Mouse (Mus musculus): ENCODE data around the gene Tspan5. TPM values are rescaled to one million over a fixed set of nuclear protein-coding genes. Genes with fewer than 3 reads are reported as not detected.

The Tspan5 gene
- polyA plus RNA-seq, 1 experiment from 2014 or later, result 2.6 TPM

GRCm38 (mm10) chr3:138860257-138860760 is 118.3 kb downstream of the Tspan5 start:
- Histone ChIP-seq H3K27ac (ENCODE audit: low read length) (no peak overlapping the region), H3K27me3 (ENCODE audit: control insufficient read depth, insufficient read depth, low read depth, low read length) (no peaks in the 10 kb centered on the region), H3K4me3 (ENCODE audit: low read depth, low read length) (no peak overlapping the region), H3K36me3 (ENCODE audit: control insufficient read depth, insufficient read depth) (no peaks in the 10 kb centered on the region), H3K9ac (ENCODE audit: low read depth, low read length) (no peak overlapping the region), H3K4me2 (ENCODE audit: low read depth, low read length) (no peak overlapping the region), H3K4me1 (ENCODE audit: control insufficient read depth, low read depth, low read length) (no peaks in the 10 kb centered on the region), H3K9me3 (replicated peaks; ENCODE audit: control insufficient read depth, low read length) (no peaks in the 10 kb centered on the region)
- 63% methylated on average over 11 of the region's 11 CpGs for WGBS (ENCODE audit: insufficient replicate concordance)
- ATAC-seq (ENCODE audit: low read depth), result no peak

- H3K36me3 ChIP-seq (ENCODE audit: control insufficient read depth, insufficient read depth), result no peaks in the 10 kb centered on the region
- H3K4me2 ChIP-seq (ENCODE audit: low read depth, low read length), result no peak overlapping the region
- H3K4me1 ChIP-seq (ENCODE audit: control insufficient read depth, low read depth, low read length), result no peaks in the 10 kb centered on the region
- no peak overlapping the region for H3K4me3 ChIP-seq (ENCODE audit: low read depth, low read length)
- no peak for ATAC-seq (ENCODE audit: low read depth)
- H3K9me3 ChIP-seq (replicated peaks; ENCODE audit: control insufficient read depth, low read length), result no peaks in the 10 kb centered on the region
- 63% methylated on average over 9 of the region's 9 CpGs for WGBS (ENCODE audit: insufficient replicate concordance)
- no peaks in the 10 kb centered on the region for H3K27me3 ChIP-seq (ENCODE audit: control insufficient read depth, insufficient read depth, low read depth, low read length)
- H3K27ac ChIP-seq (ENCODE audit: low read length), result no peak overlapping the region
- H3K9ac ChIP-seq (ENCODE audit: low read depth, low read length), result no peak overlapping the region
Observed at GRCm38 (mm10) chr3:138861032-138861431, 119.0 kb downstream of the Tspan5 start.

- 58% methylated on average over 3 of the region's 3 CpGs for WGBS (ENCODE audit: insufficient replicate concordance)
- no peak for ATAC-seq (ENCODE audit: low read depth)
- H3K4me3 ChIP-seq (ENCODE audit: low read depth, low read length), result no peak overlapping the region
Observed at GRCm38 (mm10) chr3:138861589-138861988, 119.6 kb downstream of the Tspan5 start.

GRCm38 (mm10) chr3:138864166-138864648 is 122.2 kb downstream of the Tspan5 start:
- Histone ChIP-seq H3K4me1 (ENCODE audit: control insufficient read depth, low read depth, low read length) (no peaks in the 10 kb centered on the region), H3K4me2 (ENCODE audit: low read depth, low read length) (no peak overlapping the region), H3K9me3 (replicated peaks; ENCODE audit: control insufficient read depth, low read length) (no peaks in the 10 kb centered on the region), H3K27ac (ENCODE audit: low read length) (no peak overlapping the region), H3K9ac (ENCODE audit: low read depth, low read length) (no peak overlapping the region), H3K27me3 (ENCODE audit: control insufficient read depth, insufficient read depth, low read depth, low read length) (no peaks in the 10 kb centered on the region), H3K36me3 (ENCODE audit: control insufficient read depth, insufficient read depth) (no peaks in the 10 kb centered on the region), H3K4me3 (ENCODE audit: low read depth, low read length) (no peak overlapping the region)
- no peak for ATAC-seq (ENCODE audit: low read depth)
- WGBS (ENCODE audit: insufficient replicate concordance), result 78% methylated on average over 12 of the region's 12 CpGs

More at GRCm38 (mm10) chr3:138861589-138861988, 119.6 kb downstream of the Tspan5 start:
- Histone ChIP-seq H3K36me3 (ENCODE audit: control insufficient read depth, insufficient read depth) (no peaks in the 10 kb centered on the region), H3K4me2 (ENCODE audit: low read depth, low read length) (no peak overlapping the region), H3K9me3 (replicated peaks; ENCODE audit: control insufficient read depth, low read length) (no peaks in the 10 kb centered on the region), H3K9ac (ENCODE audit: low read depth, low read length) (no peak overlapping the region), H3K27me3 (ENCODE audit: control insufficient read depth, insufficient read depth, low read depth, low read length) (no peaks in the 10 kb centered on the region), H3K27ac (ENCODE audit: low read length) (no peak overlapping the region), H3K4me1 (ENCODE audit: control insufficient read depth, low read depth, low read length) (no peaks in the 10 kb centered on the region)

GRCm38 (mm10) chr3:138865271-138865670 is 123.3 kb downstream of the Tspan5 start:
- WGBS (ENCODE audit: insufficient replicate concordance), result 71% methylated on average over 5 of the region's 5 CpGs
- H3K4me1 ChIP-seq (ENCODE audit: control insufficient read depth, low read depth, low read length), result no peaks in the 10 kb centered on the region
- H3K9ac ChIP-seq (ENCODE audit: low read depth, low read length), result no peak overlapping the region
- H3K27me3 ChIP-seq (ENCODE audit: control insufficient read depth, insufficient read depth, low read depth, low read length), result no peaks in the 10 kb centered on the region
- no peak overlapping the region for H3K27ac ChIP-seq (ENCODE audit: low read length)
- no peak overlapping the region for H3K4me3 ChIP-seq (ENCODE audit: low read depth, low read length)
- H3K4me2 ChIP-seq (ENCODE audit: low read depth, low read length), result no peak overlapping the region
- no peaks in the 10 kb centered on the region for H3K9me3 ChIP-seq (replicated peaks; ENCODE audit: control insufficient read depth, low read length)
- no peaks in the 10 kb centered on the region for H3K36me3 ChIP-seq (ENCODE audit: control insufficient read depth, insufficient read depth)
- ATAC-seq (ENCODE audit: low read depth), result no peak

GRCm38 (mm10) chr3:138867149-138867848 is 125.3 kb downstream of the Tspan5 start:
- no peaks in the 10 kb centered on the region for H3K4me1 ChIP-seq (ENCODE audit: control insufficient read depth, low read depth, low read length)
- H3K4me2 ChIP-seq (ENCODE audit: low read depth, low read length), result no peak overlapping the region
- WGBS (ENCODE audit: insufficient replicate concordance), result 83% methylated on average over 16 of the region's 16 CpGs
- no peak overlapping the region for H3K27ac ChIP-seq (ENCODE audit: low read length)
- H3K27me3 ChIP-seq (ENCODE audit: control insufficient read depth, insufficient read depth, low read depth, low read length), result no peaks in the 10 kb centered on the region
- no peak for ATAC-seq (ENCODE audit: low read depth)
- no peak overlapping the region for H3K4me3 ChIP-seq (ENCODE audit: low read depth, low read length)
- H3K9ac ChIP-seq (ENCODE audit: low read depth, low read length), result no peak overlapping the region
- no peaks in the 10 kb centered on the region for H3K36me3 ChIP-seq (ENCODE audit: control insufficient read depth, insufficient read depth)
- no peaks in the 10 kb centered on the region for H3K9me3 ChIP-seq (replicated peaks; ENCODE audit: control insufficient read depth, low read length)

- H3K9ac ChIP-seq (ENCODE audit: low read depth, low read length), result no peak overlapping the region
- 66% methylated on average over 13 of the region's 13 CpGs for WGBS (ENCODE audit: insufficient replicate concordance)
- H3K27ac ChIP-seq (ENCODE audit: low read length), result no peak overlapping the region
- H3K4me3 ChIP-seq (ENCODE audit: low read depth, low read length), result no peak overlapping the region
- no peak overlapping the region for H3K4me2 ChIP-seq (ENCODE audit: low read depth, low read length)
- no peaks in the 10 kb centered on the region for H3K27me3 ChIP-seq (ENCODE audit: control insufficient read depth, insufficient read depth, low read depth, low read length)
- H3K9me3 ChIP-seq (replicated peaks; ENCODE audit: control insufficient read depth, low read length), result no peaks in the 10 kb centered on the region
- no peaks in the 10 kb centered on the region for H3K4me1 ChIP-seq (ENCODE audit: control insufficient read depth, low read depth, low read length)
- H3K36me3 ChIP-seq (ENCODE audit: control insufficient read depth, insufficient read depth), result no peaks in the 10 kb centered on the region
- ATAC-seq (ENCODE audit: low read depth), result no peak
Observed at GRCm38 (mm10) chr3:138868409-138868808, 126.4 kb downstream of the Tspan5 start.

- Histone ChIP-seq H3K9ac (ENCODE audit: low read depth, low read length) (no peak overlapping the region), H3K4me2 (ENCODE audit: low read depth, low read length) (no peak overlapping the region), H3K36me3 (ENCODE audit: control insufficient read depth, insufficient read depth) (no peaks in the 10 kb centered on the region), H3K27ac (ENCODE audit: low read length) (no peak overlapping the region), H3K4me1 (ENCODE audit: control insufficient read depth, low read depth, low read length) (no peaks in the 10 kb centered on the region), H3K27me3 (ENCODE audit: control insufficient read depth, insufficient read depth, low read depth, low read length) (no peaks in the 10 kb centered on the region), H3K4me3 (ENCODE audit: low read depth, low read length) (no peak overlapping the region), H3K9me3 (replicated peaks; ENCODE audit: control insufficient read depth, low read length) (no peaks in the 10 kb centered on the region)
- no peak for ATAC-seq (ENCODE audit: low read depth)
- whole genome bisulfite sequencing (ENCODE audit: insufficient replicate concordance), result 73% methylated on average over 7 of the region's 7 CpGs
Observed at GRCm38 (mm10) chr3:138875282-138875681, 133.3 kb downstream of the Tspan5 start.

GRCm38 (mm10) chr3:138875936-138876335 is 133.9 kb downstream of the Tspan5 start:
- Histone ChIP-seq H3K27ac (ENCODE audit: low read length) (no peak overlapping the region), H3K9me3 (replicated peaks; ENCODE audit: control insufficient read depth, low read length) (no peaks in the 10 kb centered on the region), H3K36me3 (ENCODE audit: control insufficient read depth, insufficient read depth) (no peaks in the 10 kb centered on the region), H3K9ac (ENCODE audit: low read depth, low read length) (no peak overlapping the region), H3K27me3 (ENCODE audit: control insufficient read depth, insufficient read depth, low read depth, low read length) (no peaks in the 10 kb centered on the region), H3K4me2 (ENCODE audit: low read depth, low read length) (no peak overlapping the region), H3K4me3 (ENCODE audit: low read depth, low read length) (no peak overlapping the region), H3K4me1 (ENCODE audit: control insufficient read depth, low read depth, low read length) (no peaks in the 10 kb centered on the region)
- no peak for ATAC-seq (ENCODE audit: low read depth)
- WGBS (ENCODE audit: insufficient replicate concordance), result 70% methylated on average over 6 of the region's 6 CpGs
